Mouse (Mus musculus) liver, adult 2 months (tissue): ENCODE measurements around the gene Cav1.

Source experiments
- CTCF ChIP-seq: fragments of 200-500 bp; IDR thresholded peaks from 2 replicates; pipeline ENCODE4 v1.5.1; 2011; ENCODE audit warnings: low read depth, low read length, control low read depth
- POLR2A ChIP-seq: fragments of 200-500 bp; IDR thresholded peaks from 2 replicates; pipeline ENCODE4 v1.6.1; 2011; ENCODE audit warnings: low read length, control low read depth; ENCODE audit not compliant: insufficient read depth; ENCODE audit errors: extremely low read depth

- no peak for TF ChIP-seq CTCF
- no peak for TF ChIP-seq POLR2A
Observed at GRCm38 (mm10) chr6:17306602-17307325, 629 bp downstream of the Cav1 start.
